ENCODE assay signal across 26 mouse cellular contexts in the genomic region with DNA sequence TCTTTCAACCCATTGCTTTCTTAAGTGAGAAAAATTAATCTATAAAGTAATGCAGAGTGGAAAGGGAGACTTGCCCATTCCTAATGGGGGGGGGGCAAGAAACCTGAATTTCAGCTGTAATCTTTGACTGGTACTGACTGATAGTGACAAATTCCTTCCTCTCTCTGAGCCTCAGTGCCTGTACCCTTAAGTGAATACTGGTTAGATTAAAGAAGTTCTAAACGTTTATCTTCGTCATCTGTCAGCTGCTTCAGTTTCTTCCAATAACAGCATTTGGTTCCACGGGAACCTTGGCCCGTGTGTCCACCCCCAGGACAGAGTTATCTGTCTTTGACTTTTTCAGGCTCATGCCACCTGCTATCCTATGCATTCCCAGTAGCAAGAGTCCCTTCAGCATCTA.
"Had no signal": no experiment of that assay in that cellular context is flagged by ENCODE, and none has a peak within 500 bp of the region (broad histone marks: within the 10 kb centered on the region; RNA-seq: fewer than 3 reads in every experiment).

No protein-coding gene starts in this region.

- H3K4me1 ChIP-seq: heart, embryonic 10.5 days; hindbrain, embryonic 10.5 days; kidney, embryonic 15.5 days; limb, embryonic 15.5 days; liver, embryonic 12.5 days had no signal

- H3K9ac ChIP-seq: heart, embryonic 12.5 days; hindbrain, embryonic 12.5 days; hindbrain, embryonic 14.5 days; intestine, embryonic 15.5 days; kidney, embryonic 15.5 days; limb, embryonic 13.5 days; limb, embryonic 15.5 days; liver, embryonic 12.5 days had no signal

- H3K4me2 ChIP-seq: heart, embryonic 12.5 days; hindbrain, embryonic 12.5 days; hindbrain, embryonic 14.5 days; intestine, embryonic 15.5 days; kidney, embryonic 15.5 days; limb, embryonic 13.5 days; limb, embryonic 15.5 days; liver, embryonic 12.5 days had no signal

- DNase-seq: gastrocnemius, postnatal 10 days; gastrocnemius, postnatal 25 days; heart, adult 18-20 months; heart, postnatal 10 days; heart, postnatal 4 days; kidney, adult 2 months; kidney, adult 9 months; kidney, postnatal 14 days; kidney, postnatal 36 days; layer of hippocampus, adult 9-11 months; layer of hippocampus, postnatal 36 days; left cerebral cortex, postnatal 4 days had no signal

- H3K4me3 ChIP-seq: heart, embryonic 10.5 days; heart, embryonic 12.5 days; hindbrain, embryonic 10.5 days; hindbrain, embryonic 12.5 days; intestine, embryonic 15.5 days; kidney, embryonic 15.5 days; limb, embryonic 13.5 days; limb, embryonic 15.5 days; liver, embryonic 12.5 days had no signal

- H3K27ac ChIP-seq: heart, embryonic 10.5 days; hindbrain, embryonic 10.5 days; hindbrain, embryonic 12.5 days; hindbrain, embryonic 14.5 days; intestine, embryonic 15.5 days; kidney, embryonic 15.5 days; kidney, postnatal 0 days; limb, embryonic 13.5 days; limb, embryonic 15.5 days; liver, embryonic 12.5 days had no signal

- H3K27me3 ChIP-seq: heart, embryonic 12.5 days; hindbrain, embryonic 12.5 days; intestine, embryonic 15.5 days; kidney, embryonic 15.5 days; limb, embryonic 13.5 days; limb, embryonic 15.5 days had no signal

- ATAC-seq: hindbrain, embryonic 16.5 days; inflammation-experienced regulatory T-cells, adult 6 months; intestine, embryonic 15.5 days; intestine, postnatal 0 days; liver, embryonic 12.5 days had no signal

- H3K36me3 ChIP-seq: heart, embryonic 12.5 days; intestine, embryonic 15.5 days; liver, embryonic 12.5 days had no signal

- H3K9me3 ChIP-seq: heart, embryonic 10.5 days; heart, embryonic 12.5 days; hindbrain, embryonic 10.5 days; hindbrain, embryonic 12.5 days; intestine, embryonic 15.5 days; kidney, embryonic 15.5 days; limb, embryonic 13.5 days; limb, embryonic 15.5 days; liver, embryonic 12.5 days had no signal
